Mouse (Mus musculus) MEL (cell line): ENCODE results near the gene Ccdc162. TPM values are rescaled to one million over a fixed set of nuclear protein-coding genes. Genes with fewer than 3 reads are reported as not detected.

ENCODE experiments used
- DNase-seq: peaks from one replicate; pipeline ENCODE4 v3.0.0; 2011; ENCODE audit warnings: low read depth, low spot score
- H3K27ac ChIP-seq: 2 replicates; pipeline ENCODE4 v1.5.1; 2012; ENCODE audit warnings: low read depth, mild to moderate bottlenecking, control low read depth, low read length, moderate library complexity; ENCODE audit not compliant: control insufficient read depth
- H3K27me3 ChIP-seq, 2 experiments: fragments of 150-350 bp in 1 of 2; sonication (generic) in 1 of 2; 2 replicates each; pipeline ENCODE4 v1.6.1; 2012; ENCODE audit warnings: low read length in 2 of 2, mild to moderate bottlenecking in 2 of 2, improper control_type of control experiment in 1 of 2, moderate library complexity in 1 of 2; ENCODE audit not compliant: insufficient read depth in 2 of 2, control insufficient read depth in 1 of 2
- H3K36me3 ChIP-seq, 2 experiments: 2 replicates each; pipeline ENCODE4 v1.6.1; 2012 to 2014; ENCODE audit warnings: low read length in 2 of 2, improper control_type of control experiment in 1 of 2, inconsistent platforms in 1 of 2, mild to moderate bottlenecking in 1 of 2; ENCODE audit not compliant: insufficient read depth in 2 of 2, control insufficient read depth in 1 of 2
- H3K4me1 ChIP-seq, 2 experiments: fragments of 150-350 bp in 1 of 2; sonication (generic) in 1 of 2; 2 replicates each; pipeline ENCODE4 v1.6.1; 2012; ENCODE audit warnings: low read length in 2 of 2, improper control_type of control experiment in 1 of 2, mild to moderate bottlenecking in 1 of 2; ENCODE audit not compliant: insufficient read depth in 2 of 2, control insufficient read depth in 1 of 2
- H3K4me3 ChIP-seq, 2 experiments: fragments of 150-350 bp in 1 of 2; sonication (generic) in 1 of 2; 2 replicates each; pipeline ENCODE4 v1.5.1; 2012; ENCODE audit warnings: low read depth in 2 of 2, low read length in 2 of 2, mild to moderate bottlenecking in 2 of 2, moderate library complexity in 2 of 2, control low read depth in 1 of 2, improper control_type of control experiment in 1 of 2; ENCODE audit not compliant: control insufficient read depth in 1 of 2, insufficient read depth in 1 of 2
- H3K79me2 ChIP-seq: 2 replicates; pipeline ENCODE4 v1.6.1; 2012; ENCODE audit warnings: mild to moderate bottlenecking, low read length, moderate library complexity; ENCODE audit not compliant: control insufficient read depth, poor library complexity, insufficient read depth
- H3K9ac ChIP-seq: 2 replicates; pipeline ENCODE4 v1.6.1; 2012; ENCODE audit warnings: low read depth, mild to moderate bottlenecking, control low read depth, low read length, moderate library complexity; ENCODE audit not compliant: control insufficient read depth, poor library complexity, severe bottlenecking
- H3K9me3 ChIP-seq: fragments of 150-350 bp; sonication (generic); replicated peaks from 2 replicates; pipeline ENCODE4 v1.6.1; 2012; ENCODE audit warnings: mild to moderate bottlenecking, low read length, improper control_type of control experiment, moderate library complexity; ENCODE audit not compliant: insufficient read depth
- CHD2 ChIP-seq: IDR thresholded peaks from 2 replicates; pipeline ENCODE4 v1.6.1; 2011; ENCODE audit warnings: low read length, improper control_type of control experiment
- CTCF ChIP-seq, 3 experiments: IDR thresholded peaks in 2 of 3; conservative IDR thresholded peaks in 1 of 3; 2 replicates each; pipeline ENCODE4 v1.5.1; 2011 to 2012; ENCODE audit warnings: low read length in 3 of 3, low read depth in 2 of 3, mild to moderate bottlenecking in 2 of 3, improper control_type of control experiment in 1 of 3, inconsistent platforms in 1 of 3, mixed read lengths in 1 of 3, moderate library complexity in 1 of 3; ENCODE audit not compliant: control insufficient read depth in 1 of 3, insufficient read depth in 1 of 3, poor library complexity in 1 of 3, severe bottlenecking in 1 of 3
- ELF1 ChIP-seq: IDR thresholded peaks from 2 replicates; pipeline ENCODE4 v1.6.1; 2014; ENCODE audit warnings: low read depth, mild to moderate bottlenecking, inconsistent platforms, low read length, improper control_type of control experiment, moderate library complexity
- GATA1 ChIP-seq: IDR thresholded peaks from 2 replicates; pipeline ENCODE4 v1.6.1; 2011; ENCODE audit warnings: low read depth, low read length, improper control_type of control experiment
- HCFC1 ChIP-seq: IDR thresholded peaks from 2 replicates; pipeline ENCODE4 v1.6.1; 2012; ENCODE audit warnings: low read depth, mild to moderate bottlenecking, inconsistent platforms, low read length, improper control_type of control experiment, moderate library complexity
- KAT2A ChIP-seq: conservative IDR thresholded peaks from 2 replicates; pipeline ENCODE4 v1.6.1; 2012; ENCODE audit warnings: low read depth, low read length, improper control_type of control experiment, inconsistent platforms
- MAZ ChIP-seq: IDR thresholded peaks from 2 replicates; pipeline ENCODE4 v1.6.1; 2012; ENCODE audit warnings: low read depth, mild to moderate bottlenecking, inconsistent platforms, low read length, improper control_type of control experiment
- MEF2A ChIP-seq: IDR thresholded peaks from 2 replicates; pipeline ENCODE4 v1.6.1; 2014; ENCODE audit warnings: low read depth, mild to moderate bottlenecking, inconsistent platforms, low read length, improper control_type of control experiment; ENCODE audit not compliant: poor library complexity, insufficient replicate concordance, severe bottlenecking; ENCODE audit errors: extremely low read depth
- NRF1 ChIP-seq: IDR thresholded peaks from 2 replicates; pipeline ENCODE4 v1.6.1; 2014; ENCODE audit warnings: low read depth, mild to moderate bottlenecking, inconsistent platforms, low read length, improper control_type of control experiment, moderate library complexity; ENCODE audit not compliant: poor library complexity, insufficient read depth, severe bottlenecking
- POLR2A ChIP-seq, 2 experiments: IDR thresholded peaks; 2 replicates each; pipeline ENCODE4 v1.6.1; 2011 to 2012; ENCODE audit warnings: low read length in 2 of 2, mild to moderate bottlenecking in 2 of 2, control low read depth in 1 of 2, improper control_type of control experiment in 1 of 2, low read depth in 1 of 2, moderate library complexity in 1 of 2; ENCODE audit not compliant: control insufficient read depth in 1 of 2, insufficient read depth in 1 of 2, poor library complexity in 1 of 2
- POLR2AphosphoS2 ChIP-seq: IDR thresholded peaks from 2 replicates; pipeline ENCODE4 v1.6.1; 2011; ENCODE audit warnings: low read length, improper control_type of control experiment
- POLR2AphosphoS5 ChIP-seq: IDR thresholded peaks from 2 replicates; pipeline ENCODE4 v1.6.1; 2012; ENCODE audit warnings: low read depth, borderline replicate concordance, mild to moderate bottlenecking, inconsistent platforms, low read length, moderate library complexity, mixed read lengths
- RAD21 ChIP-seq: IDR thresholded peaks from 2 replicates; pipeline ENCODE4 v1.6.1; 2011; ENCODE audit warnings: mild to moderate bottlenecking, low read depth, low read length, improper control_type of control experiment
- SMC3 ChIP-seq: IDR thresholded peaks from 2 replicates; pipeline ENCODE4 v1.6.1; 2011; ENCODE audit warnings: low read depth, low read length, improper control_type of control experiment
- TBP ChIP-seq: IDR thresholded peaks from 2 replicates; pipeline ENCODE4 v1.8.0; 2011; ENCODE audit warnings: low read depth, low read length, improper control_type of control experiment
- UBTF ChIP-seq: IDR thresholded peaks from 2 replicates; pipeline ENCODE4 v1.6.1; 2012; ENCODE audit warnings: low read depth, mild to moderate bottlenecking, inconsistent platforms, low read length, improper control_type of control experiment, moderate library complexity, borderline replicate concordance; ENCODE audit not compliant: insufficient read depth
- ZKSCAN1 ChIP-seq: IDR thresholded peaks from 2 replicates; pipeline ENCODE4 v1.6.1; 2012; ENCODE audit warnings: low read depth, mild to moderate bottlenecking, inconsistent platforms, low read length, improper control_type of control experiment, moderate library complexity
- polyA plus RNA-seq, 2 experiments: library from polyadenylated mRNA; stranded (reverse) in 1 of 2; unstranded in 1 of 2; fragments of >175 nt in 1 of 2; fragments of >200 nt in 1 of 2; gene quantifications; 2 replicates each; pipeline versions ENCODE4 v1.2.1 to v1.2.4; 2012; ENCODE audit warnings: low replicate concordance in 2 of 2, low read depth in 1 of 2; ENCODE audit not compliant: insufficient read length in 2 of 2, insufficient read depth in 1 of 2, missing spikeins in 1 of 2
- total RNA-seq: library from RNA; depleted of rRNA; stranded (reverse); fragments of 300-350 nt; gene quantifications from 2 replicates; pipeline ENCODE4 v1.2.3, GENCODE M21; 2012

Ccdc162 gene
- total and polyA plus RNA-seq, 3 experiments: 0.06 TPM; not detected in 2

- DNase-seq: no peak
- Histone ChIP-seq H3K9me3 (no peaks in the 10 kb centered on the region), H3K36me3 (peaks cover 0 to 12% of the 10 kb centered on the region in 2 experiments; a peak in 2 of 4 replicates), H3K27me3 (no peaks in the 10 kb centered on the region), H3K79me2 (no peaks in the 10 kb centered on the region), H3K27ac (no peak overlapping the region), H3K9ac (no peak overlapping the region), H3K4me1 (no peaks in the 10 kb centered on the region), H3K4me3 (no peak overlapping the region)
- TF ChIP-seq GATA1 (no peak), ZKSCAN1 (peak; percentile 89), HCFC1 (no peak)
These were observed 16.8 kb upstream of the Ccdc162 start for GRCm38 (mm10) chr10:41733214-41733613.

- Histone ChIP-seq H3K9ac (no peak overlapping the region), H3K27me3 (no peaks in the 10 kb centered on the region), H3K27ac (no peak overlapping the region), H3K4me1 (no peaks in the 10 kb centered on the region), H3K79me2 (no peaks in the 10 kb centered on the region), H3K36me3 (peaks cover 0 to 16% of the 10 kb centered on the region in 2 experiments; a peak in 2 of 4 replicates), H3K4me3 (no peak overlapping the region), H3K9me3 (no peaks in the 10 kb centered on the region)
- TF ChIP-seq TBP: no peak
- TF ChIP-seq POLR2A (IDR thresholded peaks at IDR 0.05; ENCODE audit: control insufficient read depth in 1 of 2, insufficient read depth in 1 of 2, low read depth in 1 of 2, low read length in 2 of 2, poor library complexity in 1 of 2): no peak
- no peak for TF ChIP-seq ZKSCAN1
- no peak for TF ChIP-seq MEF2A
- no peak for TF ChIP-seq RAD21
- no peak for TF ChIP-seq POLR2AphosphoS5
- TF ChIP-seq NRF1: no peak
- TF ChIP-seq POLR2AphosphoS2: no peak
- no peak for TF ChIP-seq CTCF (IDR thresholded peaks at IDR 0.05 in 2 of 3, conservative IDR thresholded peaks at IDR 0.05 in 1 of 3; ENCODE audit: control insufficient read depth in 1 of 3, insufficient read depth in 1 of 3, low read depth in 2 of 3, low read length in 3 of 3, poor library complexity in 1 of 3, severe bottlenecking in 1 of 3)
- TF ChIP-seq ELF1: no peak
- TF ChIP-seq KAT2A: no peak
- no peak for TF ChIP-seq MAZ
- no peak for TF ChIP-seq CHD2
- no peak for TF ChIP-seq UBTF
- TF ChIP-seq SMC3: no peak
- DNase-seq: no peak
These were observed 15.5 kb upstream of the Ccdc162 start for GRCm38 (mm10) chr10:41731932-41732331.
